Mouse (Mus musculus): ENCODE measurements around the gene Uso1.

- TF ChIP-seq CTCF (IDR thresholded peaks at IDR 0.05; ENCODE audit: extremely low read depth, insufficient read depth, low read length), result no peak
- no peak for TF ChIP-seq POLR2A (IDR thresholded peaks at IDR 0.05; ENCODE audit: extremely low read depth, insufficient read depth, low read length)
These were observed 5.9 kb downstream of the Uso1 start for GRCm38 (mm10) chr5:92143665-92144064.
